Mouse (Mus musculus) B cell, adult (primary cell): ENCODE data around the gene Ppp1ca. TPM values are rescaled to one million over a fixed set of nuclear protein-coding genes. Genes with fewer than 3 reads are reported as not detected.

Source experiments
- total RNA-seq: library from RNA; stranded (reverse); gene quantifications from 4 replicates; pipeline ENCODE4 v1.2.4, GENCODE M21; 2023; ENCODE audit not compliant: inconsistent age

Gene Ppp1ca
- 381 to 449 TPM (median 412 TPM) in 4 replicates for total RNA-seq

DNA sequence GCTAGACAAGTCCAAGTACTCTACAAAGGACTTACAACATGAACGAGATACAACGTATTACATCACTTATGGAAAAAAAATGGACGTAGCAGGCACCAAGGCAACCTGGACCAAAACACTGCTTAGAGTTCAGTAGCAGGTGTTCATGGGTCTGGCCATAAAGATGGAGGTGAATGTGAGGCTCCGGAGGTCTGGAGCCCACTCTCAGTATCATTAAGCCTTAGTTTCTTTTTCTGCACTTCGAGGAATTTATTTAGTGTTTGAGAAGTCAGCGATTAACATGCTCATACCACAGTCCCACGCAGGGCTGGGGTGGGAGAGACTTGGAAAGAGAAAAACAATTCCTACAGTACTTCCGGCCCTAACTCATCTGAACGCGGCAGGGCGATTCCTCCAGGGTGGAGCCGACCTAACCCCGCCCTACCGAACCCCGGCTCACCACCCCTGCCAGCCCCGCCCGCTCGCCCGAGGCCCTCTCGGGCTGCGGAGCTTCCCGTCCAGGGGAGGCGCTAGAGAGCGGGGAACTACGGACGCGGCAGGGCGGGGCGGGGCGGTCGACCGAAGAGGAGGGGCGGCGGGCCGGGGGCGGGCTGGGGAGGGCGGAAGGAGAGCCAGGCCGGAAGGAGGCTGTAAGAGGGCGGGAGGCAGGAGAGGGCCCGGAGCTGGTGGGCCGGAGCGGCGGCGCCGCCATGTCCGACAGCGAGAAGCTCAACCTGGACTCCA is at the start of gene Ppp1ca:
TSS of gene Ppp1ca (plus strand) at position 538 of the 723 bp plus-strand sequence.

DNA sequence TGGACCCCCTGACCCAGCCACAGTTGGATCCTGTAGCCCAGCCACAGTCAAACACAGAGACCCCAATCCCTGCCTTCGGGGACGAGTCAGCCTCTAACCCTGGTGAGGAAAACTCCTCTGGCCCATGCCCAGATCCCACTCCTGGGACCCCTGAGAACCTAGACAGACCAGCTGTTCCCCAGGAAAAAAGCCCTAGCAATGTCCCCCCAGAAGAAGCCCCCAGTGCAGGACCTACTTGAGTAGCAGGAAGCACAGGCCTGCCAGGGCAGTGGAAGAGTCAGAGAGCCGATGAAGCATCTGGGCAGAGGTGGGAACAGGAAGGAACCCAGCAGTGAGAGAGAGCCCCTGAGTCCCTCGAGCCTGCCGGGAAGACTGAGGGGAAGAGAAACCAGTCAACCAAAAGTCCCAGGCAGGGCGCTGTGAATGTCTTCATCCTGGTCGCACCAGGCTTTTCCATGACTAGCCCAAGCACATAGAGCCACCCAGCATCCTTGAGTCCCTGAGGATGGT is 48.1 kb upstream of the Ppp1ca start, which contains the start of gene Cabp4:
TSS of gene Cabp4 (minus strand) at position 275 of the 510 bp plus-strand sequence.

DNA sequence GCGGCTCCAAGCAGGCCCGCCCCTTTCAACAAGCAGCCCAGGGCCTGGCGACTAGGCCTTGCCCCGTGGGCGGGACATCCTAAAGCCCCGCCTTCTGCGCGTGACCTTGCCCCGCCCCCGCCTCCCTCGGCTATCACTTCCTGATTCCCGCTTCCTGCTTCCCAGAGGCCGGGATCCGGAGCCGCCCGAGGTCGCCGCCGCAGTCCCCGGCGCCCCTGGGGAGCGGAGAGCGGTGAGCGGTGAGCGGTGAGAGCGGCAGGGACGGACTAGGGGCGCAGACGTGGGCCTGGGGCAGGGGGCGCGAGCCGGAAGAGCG is 43.4 kb upstream of the Ppp1ca start, which contains the start of gene Coro1b:
TSS of gene Coro1b (plus strand) at position 129 of the 316 bp plus-strand sequence.

DNA sequence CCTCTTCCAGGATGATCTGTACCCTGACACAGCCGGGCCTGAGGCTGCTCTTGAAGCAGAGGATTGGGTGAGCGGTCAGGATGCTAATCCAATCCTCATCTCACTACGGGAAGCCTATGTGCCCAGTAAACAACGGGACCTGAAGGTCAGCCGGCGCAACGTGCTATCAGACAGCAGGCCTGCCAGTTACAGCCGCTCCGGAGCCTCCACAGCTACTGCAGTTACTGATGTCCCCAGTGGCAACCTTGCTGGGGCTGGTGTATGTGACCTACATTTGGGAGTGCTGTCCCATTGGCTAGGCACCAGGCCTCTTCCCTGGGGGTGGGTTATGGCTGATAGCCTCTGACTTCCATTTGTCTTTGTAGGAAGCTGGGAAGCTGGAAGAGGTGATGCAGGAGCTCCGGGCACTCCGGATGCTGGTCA is 38.6 kb upstream of the Ppp1ca start, which contains the start of gene Ptprcap:
TSS of gene Ptprcap (plus strand) at position 373 of the 423 bp plus-strand sequence.

DNA sequence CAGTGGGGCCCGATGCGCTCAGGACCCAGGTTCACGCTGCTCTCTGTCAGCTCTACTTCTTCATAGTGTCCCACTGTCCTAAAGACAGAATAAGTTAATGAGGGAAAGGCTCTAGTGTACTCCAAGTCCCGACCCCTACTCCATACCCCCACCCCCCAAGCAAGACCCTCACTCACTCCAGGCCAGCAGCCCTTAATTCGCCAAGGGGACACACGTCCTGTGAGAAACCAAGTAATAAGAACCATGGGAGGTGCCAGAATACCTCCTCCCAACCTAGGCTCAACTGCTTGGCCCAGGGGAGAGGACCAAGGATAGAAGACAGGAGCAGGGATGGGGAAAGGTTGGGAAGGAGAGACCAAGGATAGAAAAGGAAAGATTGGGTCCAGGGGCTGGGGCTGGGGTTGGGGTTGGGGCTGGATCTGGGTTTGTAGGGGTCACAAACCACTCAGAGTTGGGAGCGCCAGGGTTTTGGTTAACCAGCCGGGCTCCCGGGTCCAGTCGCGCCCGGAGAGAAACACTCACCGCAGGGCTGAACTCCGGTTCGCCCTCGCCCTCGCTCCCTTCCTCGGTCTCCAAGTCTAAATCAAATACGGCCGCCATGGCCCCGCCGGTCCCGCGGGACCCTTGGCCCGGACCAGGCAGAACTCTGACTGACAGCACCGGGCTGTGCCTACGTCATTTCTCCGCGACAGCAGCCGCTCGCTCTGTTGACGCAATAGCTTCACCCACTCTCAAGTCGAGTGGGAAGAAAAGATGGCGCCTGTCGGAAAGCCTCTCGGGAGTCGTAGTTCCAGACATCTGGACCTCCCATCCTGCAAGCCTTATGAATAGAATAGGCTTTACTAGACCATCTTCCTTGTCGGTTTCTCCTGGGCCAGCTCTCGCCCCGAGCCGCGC is 29.0 kb upstream of the Ppp1ca start, which contains the start of gene Rps6kb2:
TSS of gene Rps6kb2 (minus strand) at position 709 of the 897 bp plus-strand sequence.

DNA sequence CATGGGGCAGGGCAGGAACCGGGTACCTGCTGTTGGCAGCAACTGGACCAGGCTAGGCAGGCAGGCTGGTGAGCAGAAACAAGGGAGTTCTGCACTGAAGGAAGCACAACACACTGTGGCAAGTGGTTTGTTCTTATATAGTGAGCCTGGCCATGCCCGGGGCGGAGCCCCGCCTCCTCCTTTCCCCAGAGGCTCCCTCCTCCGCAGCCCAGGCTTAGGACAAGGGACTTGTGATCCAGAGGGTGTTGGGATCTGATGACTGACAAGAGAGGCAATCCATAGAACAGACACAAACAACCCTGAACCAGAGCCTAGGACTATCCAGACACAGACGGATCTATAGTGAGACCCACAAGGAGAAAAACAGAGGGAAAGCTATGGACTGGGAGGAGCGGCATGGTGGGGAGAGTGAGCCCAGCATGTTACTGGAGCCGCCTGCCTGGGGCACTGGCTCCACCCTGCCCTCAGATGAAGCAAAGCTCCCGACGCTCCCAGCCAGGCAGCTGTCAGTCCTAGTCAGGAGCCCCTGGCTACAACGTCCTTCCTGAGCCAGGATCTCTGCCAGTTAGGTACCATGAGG is 16.4 kb upstream of the Ppp1ca start, which contains the start of gene Carns1:
TSS of gene Carns1 (minus strand) at position 112 of the 580 bp plus-strand sequence.

DNA sequence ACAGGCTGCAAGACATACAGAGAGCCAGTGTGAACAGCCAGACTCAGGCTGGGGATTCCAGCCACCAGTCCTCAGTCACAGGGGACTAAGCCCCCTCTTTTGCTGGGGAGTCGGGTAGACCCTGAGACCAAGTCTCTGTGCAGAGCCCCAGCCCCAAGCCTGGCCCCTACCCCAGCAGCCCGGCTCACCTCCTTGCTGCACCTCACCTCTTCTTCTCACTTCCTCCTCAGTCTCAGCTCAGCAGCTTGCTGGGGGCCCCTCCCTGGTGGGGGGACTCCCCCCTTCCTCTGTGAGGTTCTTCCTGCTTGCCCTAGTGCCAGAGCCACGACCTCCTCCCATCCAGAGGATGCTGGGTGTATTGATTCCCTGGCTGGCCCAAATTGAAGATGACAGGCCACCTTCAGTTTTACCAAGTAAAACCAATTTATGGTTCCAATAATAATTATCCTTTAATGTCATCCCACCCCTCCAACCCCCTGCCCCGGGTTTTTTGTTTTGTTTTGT is 982 bp upstream of the Ppp1ca start, which contains the start of gene Tbc1d10c:
TSS of gene Tbc1d10c (minus strand) at position 454 of the 504 bp plus-strand sequence.

DNA sequence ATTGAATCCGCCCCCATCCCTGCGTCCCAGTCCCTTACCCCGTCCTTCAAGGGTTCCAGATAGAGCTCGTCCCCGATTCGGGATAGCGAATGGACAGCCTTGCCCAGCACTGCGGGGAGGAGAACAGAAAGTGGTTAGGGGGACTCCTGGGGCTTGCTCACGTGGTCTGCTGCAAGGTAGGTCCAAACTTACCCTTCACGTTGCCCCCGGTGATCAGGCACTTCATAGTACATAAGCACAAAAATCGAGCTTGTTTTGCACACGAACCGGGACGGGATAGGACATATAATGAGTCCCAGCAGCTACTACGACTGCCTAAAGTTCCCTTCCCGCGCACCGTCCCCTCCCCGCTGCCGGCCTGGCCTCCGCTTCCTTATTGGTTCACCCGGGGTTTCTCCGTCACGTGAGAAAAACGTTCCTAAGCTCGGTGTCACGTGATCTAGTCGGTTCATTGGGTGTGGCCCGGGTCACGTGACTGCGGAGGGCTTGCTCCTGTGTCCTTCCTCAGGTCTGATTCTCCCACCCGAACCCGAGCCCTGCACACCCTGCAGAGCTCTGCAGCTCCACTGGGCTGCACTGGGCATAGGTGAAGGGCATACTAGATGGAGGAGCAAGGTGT is 9.5 kb downstream of the Ppp1ca start, which contains the start of gene Rad9a:
TSS of gene Rad9a (minus strand) at position 372 of the 619 bp plus-strand sequence.

DNA sequence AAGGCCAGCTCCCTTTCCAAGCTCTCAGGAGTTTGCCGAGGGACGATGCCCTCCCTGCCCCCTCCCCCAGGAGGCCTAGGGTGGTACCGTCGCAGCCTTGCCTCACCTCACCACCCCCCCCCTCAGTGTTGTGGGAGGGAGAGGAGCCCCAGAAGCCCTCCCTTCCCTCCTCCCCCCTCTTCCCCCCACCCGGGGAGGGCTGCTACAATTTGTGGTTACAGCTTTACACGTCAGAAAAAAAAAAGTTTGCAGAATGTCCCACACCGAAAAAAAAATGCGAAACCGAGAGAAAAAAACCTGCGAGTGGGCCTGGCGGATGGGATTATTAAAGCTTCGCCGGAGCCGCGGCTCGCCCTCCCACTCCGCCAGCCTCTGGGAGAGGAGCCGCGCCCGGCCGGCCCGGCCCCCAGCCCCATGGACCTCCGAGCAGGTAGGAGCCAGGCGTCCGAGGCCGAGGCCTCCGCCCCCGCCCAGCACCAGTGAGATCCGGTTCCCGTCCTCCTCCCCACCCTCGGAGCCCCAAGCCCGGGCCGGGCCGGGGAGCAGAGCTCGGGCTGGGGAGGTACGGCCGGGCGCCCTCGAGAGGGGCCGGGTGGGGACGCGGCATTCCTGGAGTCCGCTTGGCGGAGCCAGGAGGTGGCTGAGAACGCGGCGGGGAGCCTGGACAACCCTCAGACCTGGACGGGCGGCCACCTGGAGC is 22.4 kb downstream of the Ppp1ca start, which contains the start of the genes Clcf1 and AC109138.7:
TSS of gene Clcf1 (plus strand) at position 168 of the 700 bp plus-strand sequence.
TSS of gene AC109138.7 (plus strand) at position 287 of the 700 bp plus-strand sequence.

DNA sequence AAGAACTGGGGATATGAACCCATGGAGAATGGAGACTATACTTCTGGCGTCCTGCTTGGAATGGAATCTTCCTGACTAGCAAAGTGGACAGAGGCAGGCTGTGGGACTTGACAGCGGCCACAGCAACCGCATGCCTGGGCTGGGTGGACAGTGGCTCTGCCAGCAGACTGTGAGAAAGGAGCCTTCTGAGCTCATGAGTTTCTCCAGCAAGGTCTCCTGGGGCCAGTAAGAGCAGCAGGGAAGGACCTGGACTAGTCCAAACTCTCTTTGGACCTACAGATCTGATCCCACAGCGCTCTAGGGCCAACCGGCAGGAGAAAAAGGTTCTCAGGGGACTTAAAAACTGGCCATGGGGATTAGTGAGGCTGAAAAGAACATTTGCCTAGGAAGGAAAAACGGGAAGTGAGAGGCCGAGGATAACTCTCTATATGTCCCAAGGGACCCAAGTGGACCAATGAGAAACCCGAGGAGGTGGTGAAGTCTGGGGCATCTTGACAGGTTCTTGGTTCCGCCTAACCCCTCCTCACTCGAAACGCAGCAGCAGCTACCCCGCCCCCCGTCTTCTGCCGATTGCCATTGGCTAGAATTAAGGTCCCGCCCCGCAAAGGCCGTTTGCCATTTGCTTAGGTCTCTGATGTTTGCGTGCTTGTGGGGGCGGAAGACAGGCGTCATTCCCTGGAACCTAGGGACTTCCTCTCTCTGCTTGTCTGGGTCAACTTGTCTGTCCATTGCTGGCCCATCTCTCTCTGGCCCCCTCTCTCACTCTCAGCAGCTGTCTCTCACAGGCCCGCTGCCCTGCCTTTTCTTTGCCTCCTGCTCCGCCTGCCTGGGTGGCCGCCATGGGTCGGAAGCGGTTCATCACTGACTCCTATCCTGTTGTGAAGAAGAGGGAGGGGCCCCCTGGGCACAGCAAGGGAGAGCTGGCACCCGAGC is 39.7 kb downstream of the Ppp1ca start, which contains the start of gene Pold4:
TSS of gene Pold4 (plus strand) at position 647 of the 933 bp plus-strand sequence.

Other genes with a start within 250 kb of the Ppp1ca start
- 0.60 TPM in 1 of 4 replicates, not detected in the others for gene Aldh3b3, start 233.4 kb upstream of the Ppp1ca start, total RNA-seq
- 0.22 to 0.38 TPM in 2 of 4 replicates, not detected in the others for gene Aldh3b2, start 219.7 kb upstream of the Ppp1ca start, total RNA-seq
- gene Acy3, start 205.5 kb upstream of the Ppp1ca start, total RNA-seq = not detected in 4 replicates
- not detected in 4 replicates for gene Tbx10, start 199.3 kb upstream of the Ppp1ca start, total RNA-seq
- 22.3 to 28.3 TPM (median 25.0 TPM) in 4 replicates for gene Nudt8, start 191.5 kb upstream of the Ppp1ca start, total RNA-seq
- 3.2 to 4.8 TPM (median 4.4 TPM) in 4 replicates for gene Gm49405, start 191.4 kb upstream of the Ppp1ca start, total RNA-seq
- 8.6 to 10.7 TPM (median 10.2 TPM) in 4 replicates for gene Doc2g, start 188.8 kb upstream of the Ppp1ca start, total RNA-seq
- 83.3 to 94.8 TPM (median 93.6 TPM) in 4 replicates for gene Ndufv1, start 179.3 kb upstream of the Ppp1ca start, total RNA-seq
- 129 to 162 TPM (median 142 TPM) in 4 replicates for gene Gstp1, start 154.1 kb upstream of the Ppp1ca start, total RNA-seq
- 8.5 to 13.7 TPM (median 10.5 TPM) in 4 replicates for gene Gstp2, start 146.0 kb upstream of the Ppp1ca start, total RNA-seq
- not detected in 4 replicates for gene Gstp3, start 132.5 kb upstream of the Ppp1ca start, total RNA-seq
- gene Cabp2, start 110.5 kb upstream of the Ppp1ca start, total RNA-seq = not detected in 4 replicates
- 125 to 143 TPM (median 131 TPM) in 4 replicates for gene Cdk2ap2, start 94.9 kb upstream of the Ppp1ca start, total RNA-seq
- 177 to 203 TPM (median 187 TPM) in 4 replicates for gene Pitpnm1, start 92.1 kb upstream of the Ppp1ca start, total RNA-seq
- gene Aip, start 66.2 kb upstream of the Ppp1ca start, total RNA-seq = 93.0 to 109 TPM (median 99.7 TPM) in 4 replicates
- 0.38 to 0.78 TPM (median 0.69 TPM) in 4 replicates for gene Gpr152, start 52.3 kb upstream of the Ppp1ca start, total RNA-seq
- gene Cabp4, start 48.0 kb upstream of the Ppp1ca start, total RNA-seq = 1.8 to 2.4 TPM (median 2.0 TPM) in 4 replicates
- gene Coro1b, start 43.4 kb upstream of the Ppp1ca start, total RNA-seq = 142 to 167 TPM (median 154 TPM) in 4 replicates
- 373 to 450 TPM (median 401 TPM) in 4 replicates for gene Ptprcap, start 38.5 kb upstream of the Ppp1ca start, total RNA-seq
- gene Rps6kb2, start 28.7 kb upstream of the Ppp1ca start, total RNA-seq = 49.7 to 66.7 TPM (median 51.3 TPM) in 4 replicates
- gene Carns1, start 16.6 kb upstream of the Ppp1ca start, total RNA-seq = 78.2 to 88.7 TPM (median 80.1 TPM) in 4 replicates
- gene Tbc1d10c, start 781 bp upstream of the Ppp1ca start, total RNA-seq = 250 to 285 TPM (median 268 TPM) in 4 replicates
- gene Rad9a, start 9.6 kb downstream of the Ppp1ca start, total RNA-seq = 53.6 to 56.9 TPM (median 55.2 TPM) in 4 replicates
- gene Clcf1, start 22.2 kb downstream of the Ppp1ca start, total RNA-seq = 141 to 150 TPM (median 145 TPM) in 4 replicates
- gene AC109138.7, start 22.3 kb downstream of the Ppp1ca start, total RNA-seq = not detected in 4 replicates
- gene Pold4, start 39.8 kb downstream of the Ppp1ca start, total RNA-seq = 199 to 218 TPM (median 212 TPM) in 4 replicates
- 22.2 to 34.5 TPM (median 24.6 TPM) in 4 replicates for gene Ssh3, start 77.1 kb downstream of the Ppp1ca start, total RNA-seq
- gene Ankrd13d, start 91.1 kb downstream of the Ppp1ca start, total RNA-seq = 22.0 to 30.9 TPM (median 23.6 TPM) in 4 replicates
- 533 to 592 TPM (median 549 TPM) in 4 replicates for gene Grk2, start 114.2 kb downstream of the Ppp1ca start, total RNA-seq
- 209 to 242 TPM (median 228 TPM) in 4 replicates for gene Kdm2a, start 206.2 kb downstream of the Ppp1ca start, total RNA-seq
- 0.57 to 1.1 TPM (median 1.0 TPM) in 3 of 4 replicates, not detected in the other for gene Rhod, start 247.4 kb downstream of the Ppp1ca start, total RNA-seq